Mouse (Mus musculus): ENCODE data around the gene Gpr4.

DNA sequence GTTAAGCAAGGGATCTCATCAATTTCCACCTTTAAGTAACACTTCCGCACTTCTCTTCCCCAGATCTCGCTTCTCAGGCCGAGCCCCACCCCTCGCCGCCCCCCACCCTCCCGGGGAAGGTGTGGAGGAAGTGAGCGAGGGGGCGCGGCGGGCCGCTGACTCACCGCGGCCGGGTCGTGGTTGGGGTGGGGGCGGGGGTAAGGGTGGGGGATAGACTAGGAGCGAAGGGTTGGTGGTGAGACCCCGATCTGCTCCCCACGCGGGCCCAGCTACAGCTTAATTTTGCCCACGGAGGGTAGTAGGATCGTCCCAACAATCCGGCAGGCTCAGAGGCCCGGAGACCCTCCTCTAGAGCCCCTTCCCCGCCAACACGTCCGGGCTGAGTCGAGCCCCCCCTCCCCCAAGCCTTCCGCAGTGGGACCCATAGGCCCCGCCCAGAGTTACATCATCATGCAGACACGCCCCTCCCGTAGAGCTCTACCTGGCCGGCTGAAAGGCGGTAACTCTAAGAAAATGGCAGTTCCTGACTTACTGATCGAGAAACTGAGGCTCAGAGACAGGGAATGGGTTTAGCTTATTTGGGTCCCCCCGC, 59.9 kb downstream of the Gpr4 start:
- TF ChIP-seq HCFC1 (IDR thresholded peaks at IDR 0.05; ENCODE audit: borderline replicate concordance, insufficient read depth, low read length) (0 out of 2 replicates have a peak, but pooled peaks have one; percentile 28), ZNF384 (IDR thresholded peaks at IDR 0.05; ENCODE audit: low read depth, low read length) (no peak), MAFK (IDR thresholded peaks at IDR 0.05; ENCODE audit: insufficient read depth, low read depth, low read length) (no peak; the same call in 1 of the 2 replicates), CHD2 (IDR thresholded peaks at IDR 0.05; ENCODE audit: low read depth, low read length) (no peak)
